Mouse (Mus musculus) olfactory bulb, adult 2 months (tissue): ENCODE measurements around the gene E330017A01Rik. TPM values are rescaled to one million over a fixed set of nuclear protein-coding genes. Genes with fewer than 3 reads are reported as not detected.

Experiments used
- H3K27ac ChIP-seq: fragments of 200-500 bp; 2 replicates; pipeline ENCODE4 v1.5.1; 2012; ENCODE audit warnings: low read depth, low read length; ENCODE audit not compliant: insufficient read depth
- H3K4me1 ChIP-seq: fragments of 200-500 bp; 2 replicates; pipeline ENCODE4 v1.6.1; 2012; ENCODE audit warnings: low read length; ENCODE audit not compliant: control insufficient read depth, insufficient read depth
- H3K4me3 ChIP-seq: fragments of 200-500 bp; 2 replicates; pipeline ENCODE4 v1.5.1; 2012; ENCODE audit warnings: mild to moderate bottlenecking, low read depth, low read length, moderate library complexity; ENCODE audit not compliant: insufficient read depth
- CTCF ChIP-seq: fragments of 200-500 bp; IDR thresholded peaks from 2 replicates; pipeline ENCODE4 v1.5.1; 2012; ENCODE audit warnings: low read depth, mild to moderate bottlenecking, low read length, moderate library complexity; ENCODE audit not compliant: insufficient read depth
- POLR2A ChIP-seq: fragments of 200-500 bp; IDR thresholded peaks from 2 replicates; pipeline ENCODE4 v1.6.1; 2012; ENCODE audit warnings: mild to moderate bottlenecking, low read depth, low read length, moderate library complexity; ENCODE audit not compliant: insufficient read depth
- WGBS: fragments of 180-500 bp; shearing (Covaris S2); methylation state at CpG from one replicate; pipeline ENCODE4 v1.1.7; 2018; 5-methylcytosine and 5-hydroxymethylcytosine counted together
- polyA plus RNA-seq: library from polyadenylated mRNA; stranded (reverse); fragments of >200 nt; gene quantifications from 2 replicates; pipeline ENCODE4 v1.2.4, GENCODE M21; 2012; ENCODE audit warnings: low replicate concordance; ENCODE audit not compliant: missing spikeins, insufficient read depth, insufficient read length

Gene E330017A01Rik
- polyA plus RNA-seq, 1 experiment, result not detected

- WGBS, result 86% methylated on average over 2 of the region's 2 CpGs
- TF ChIP-seq POLR2A, result no peak
- no peak for TF ChIP-seq CTCF
Observed at GRCm38 (mm10) chr16:58663816-58664215, 25.3 kb upstream of the E330017A01Rik start.

GRCm38 (mm10) chr16:58663021-58663420, 24.5 kb upstream of the E330017A01Rik start:
- Histone ChIP-seq H3K4me1 (no peaks in the 10 kb centered on the region), H3K4me3 (no peak overlapping the region), H3K27ac (no peak overlapping the region)
- 68% methylated on average over 5 of the region's 5 CpGs for WGBS
- TF ChIP-seq CTCF (no peak), POLR2A (no peak)

More at GRCm38 (mm10) chr16:58663816-58664215, 25.3 kb upstream of the E330017A01Rik start:
- Histone ChIP-seq H3K27ac (no peak overlapping the region), H3K4me1 (no peaks in the 10 kb centered on the region), H3K4me3 (no peak overlapping the region)

- no peak overlapping the region for H3K4me3 ChIP-seq
- TF ChIP-seq CTCF (no peak), POLR2A (no peak)
- H3K4me1 ChIP-seq, result no peaks in the 10 kb centered on the region
- no peak overlapping the region for H3K27ac ChIP-seq
Observed at GRCm38 (mm10) chr16:58662287-58662791, 23.8 kb upstream of the E330017A01Rik start.

- Histone ChIP-seq H3K4me1 (no peaks in the 10 kb centered on the region), H3K27ac (no peak overlapping the region), H3K4me3 (no peak overlapping the region)
- 82% methylated on average over 5 of the region's 5 CpGs for WGBS
- TF ChIP-seq CTCF, result no peak
- TF ChIP-seq POLR2A, result no peak
Observed at GRCm38 (mm10) chr16:58661826-58662225, 23.3 kb upstream of the E330017A01Rik start.

- Histone ChIP-seq H3K27ac (no peak overlapping the region), H3K4me3 (no peak overlapping the region), H3K4me1 (no peaks in the 10 kb centered on the region)
- no peak for TF ChIP-seq POLR2A
- no peak for TF ChIP-seq CTCF
- 95% methylated on average over 6 of the region's 6 CpGs for WGBS
Observed at GRCm38 (mm10) chr16:58658668-58659067, 20.1 kb upstream of the E330017A01Rik start.

GRCm38 (mm10) chr16:58656526-58656925, 18.0 kb upstream of the E330017A01Rik start:
- Histone ChIP-seq H3K27ac (no peak overlapping the region), H3K4me3 (no peak overlapping the region), H3K4me1 (no peaks in the 10 kb centered on the region)
- TF ChIP-seq CTCF (no peak), POLR2A (no peak)
- 93% methylated on average over 4 of the region's 4 CpGs for WGBS

GRCm38 (mm10) chr16:58655751-58656150, 17.2 kb upstream of the E330017A01Rik start:
- no peaks in the 10 kb centered on the region for H3K4me1 ChIP-seq
- no peak overlapping the region for H3K27ac ChIP-seq
- TF ChIP-seq CTCF (no peak), POLR2A (no peak)
- no peak overlapping the region for H3K4me3 ChIP-seq

- 93% methylated on average over 10 of the region's 10 CpGs for WGBS
- TF ChIP-seq CTCF (no peak), POLR2A (no peak)
- Histone ChIP-seq H3K4me3 (no peak overlapping the region), H3K4me1 (no peaks in the 10 kb centered on the region), H3K27ac (no peak overlapping the region)
Observed at GRCm38 (mm10) chr16:58649979-58650378, 11.4 kb upstream of the E330017A01Rik start.

GRCm38 (mm10) chr16:58638016-58638415, 523 bp downstream of the E330017A01Rik start:
- WGBS, result 69% methylated on average over 7 of the region's 7 CpGs
- TF ChIP-seq CTCF, result no peak
- no peak for TF ChIP-seq POLR2A
- no peak overlapping the region for H3K4me3 ChIP-seq
- no peak overlapping the region for H3K27ac ChIP-seq
- H3K4me1 ChIP-seq, result no peaks in the 10 kb centered on the region

GRCm38 (mm10) chr16:58637448-58637847, 1.1 kb downstream of the E330017A01Rik start:
- Histone ChIP-seq H3K27ac (no peak overlapping the region), H3K4me1 (no peaks in the 10 kb centered on the region), H3K4me3 (no peak overlapping the region)
- no peak for TF ChIP-seq POLR2A
- TF ChIP-seq CTCF, result no peak
- WGBS, result 75% methylated on average over 4 of the region's 4 CpGs
